18 mouse cellular contexts compared by ENCODE assay signal in genomic region chr19:23091586-23091985, GRCm38 (mm10). TPM values are rescaled to one million over a fixed set of nuclear protein-coding genes. Genes with fewer than 3 reads are reported as not detected.
A peak's percentile ranks its signal among the peaks of the same experiment; 100 is the strongest.
DNase-seq lines count a peak whose midpoint lies in the region; ATAC-seq and TF ChIP-seq lines count a peak whose summit lies in the region.
"Had no signal": no experiment of that assay in that cellular context is flagged by ENCODE, and none has a peak within 500 bp of the region (broad histone marks: within the 10 kb centered on the region; RNA-seq: fewer than 3 reads in every experiment).

No protein-coding gene starts in this region.

- H3K4me3 ChIP-seq in ES-E14 (ENCODE audit: insufficient read depth in 1 of 2, low read depth in 1 of 2, low read length in 2 of 2, poor library complexity in 1 of 2, severe bottlenecking in 1 of 2): peak overlapping the region; percentile 66 to 70
- H3K4me3 ChIP-seq in olfactory bulb, adult 2 months (ENCODE audit: insufficient read depth, low read depth, low read length): no peak overlapping the region
- no peak overlapping the region for H3K4me3 ChIP-seq in forebrain, embryonic 14.5 days (ENCODE audit: low read depth, low read length)
- no peak overlapping the region for H3K4me3 ChIP-seq in embryonic facial prominence, embryonic 10.5 days
- H3K4me3 ChIP-seq: embryonic facial prominence, embryonic 12.5 days; limb, embryonic 13.5 days had no signal

- in situ Hi-C loops in ES-E14 (cut with MboI; ENCODE audit: low sequenced_read_pairs in 2 of 2, unreplicated experiment in 2 of 2): loop anchor here in 1 of 2 experiments (5.0 kb wide), 1 partner anchor 46 kb away; no protein-coding TSS in a partner anchor

- H3K36me3 ChIP-seq in ES-E14 (ENCODE audit: control insufficient read depth, insufficient read depth, low read length, poor library complexity, severe bottlenecking): no peaks in the 10 kb centered on the region; the same call in 1 of the 2 replicates
- no peaks in the 10 kb centered on the region for H3K36me3 ChIP-seq in forebrain, embryonic 14.5 days (ENCODE audit: control insufficient read depth, insufficient read depth, low read length)
- H3K36me3 ChIP-seq in embryonic facial prominence, embryonic 10.5 days (replicated peaks): no peaks in the 10 kb centered on the region
- H3K36me3 ChIP-seq: embryonic facial prominence, embryonic 12.5 days; limb, embryonic 13.5 days had no signal

- peaks cover 10 to 28% of the 10 kb centered on the region in 2 experiments for H3K4me1 ChIP-seq in ES-E14 (ENCODE audit: control insufficient read depth in 2 of 2, insufficient read depth in 2 of 2, low read length in 2 of 2, poor library complexity in 1 of 2)
- no peaks in the 10 kb centered on the region for H3K4me1 ChIP-seq in olfactory bulb, adult 2 months (ENCODE audit: control insufficient read depth, insufficient read depth, low read length)
- no peaks in the 10 kb centered on the region for H3K4me1 ChIP-seq in forebrain, embryonic 14.5 days (ENCODE audit: control insufficient read depth, insufficient read depth, low read length)
- H3K4me1 ChIP-seq in embryonic facial prominence, embryonic 10.5 days: no peaks in the 10 kb centered on the region
- H3K4me1 ChIP-seq: embryonic facial prominence, embryonic 12.5 days; limb, embryonic 13.5 days had no signal

- peak overlapping the region; percentile 100 for H3K27ac ChIP-seq in ES-E14 (ENCODE audit: insufficient read depth, low read depth, low read length, poor library complexity, severe bottlenecking)
- peak overlapping the region; percentile 32; the same call in 1 of the 2 replicates for H3K27ac ChIP-seq in olfactory bulb, adult 2 months (ENCODE audit: insufficient read depth, low read depth, low read length)
- H3K27ac ChIP-seq in forebrain, embryonic 14.5 days (ENCODE audit: low read depth, low read length): no peak overlapping the region
- no peak overlapping the region for H3K27ac ChIP-seq in embryonic facial prominence, embryonic 10.5 days (replicated peaks)
- H3K27ac ChIP-seq: embryonic facial prominence, embryonic 12.5 days; limb, embryonic 13.5 days; macrophage had no signal

- no peak for TF ChIP-seq POLR2A in olfactory bulb, adult 2 months (IDR thresholded peaks at IDR 0.05; ENCODE audit: insufficient read depth, low read depth, low read length)

- 55% methylated on average over 4 of the region's 4 CpGs for WGBS in olfactory bulb, adult 2 months
- WGBS in forebrain, embryonic 14.5 days: 89% methylated on average over 4 of the region's 4 CpGs
- WGBS in embryonic facial prominence, embryonic 10.5 days: 89% methylated on average over 4 of the region's 4 CpGs

- TF ChIP-seq CTCF in olfactory bulb, adult 2 months (IDR thresholded peaks at IDR 0.05; ENCODE audit: insufficient read depth, low read depth, low read length): no peak

- no peaks in the 10 kb centered on the region for H3K9me3 ChIP-seq in ES-E14 (ENCODE audit: control insufficient read depth, insufficient read depth, low read depth, low read length)
- no peaks in the 10 kb centered on the region for H3K9me3 ChIP-seq in forebrain, embryonic 14.5 days (replicated peaks; ENCODE audit: control insufficient read depth, low read length)
- H3K9me3 ChIP-seq in embryonic facial prominence, embryonic 10.5 days: no peaks in the 10 kb centered on the region
- H3K9me3 ChIP-seq: embryonic facial prominence, embryonic 12.5 days; limb, embryonic 13.5 days had no signal

- H3K9ac ChIP-seq in ES-E14 (ENCODE audit: insufficient read depth, low read depth, low read length, poor library complexity, severe bottlenecking): peak overlapping the region; percentile 83
- H3K9ac ChIP-seq in forebrain, embryonic 14.5 days (ENCODE audit: low read length): no peak overlapping the region
- H3K9ac ChIP-seq: embryonic facial prominence, embryonic 12.5 days; limb, embryonic 13.5 days; liver, postnatal 0 days had no signal

- peak; percentile 10 for DNase-seq in layer of hippocampus, adult 9-11 months
- DNase-seq in layer of hippocampus, postnatal 25 days (ENCODE audit: extremely low spot score in 1 of 2, low spot score in 1 of 2): no peak
- no peak for DNase-seq in ES-E14 (ENCODE audit: low read depth, low spot score)
- peak; percentile 25 for DNase-seq in adrenal gland, postnatal 14 days
- no peak for DNase-seq in forebrain, embryonic 14.5 days (ENCODE audit: low spot score)
- DNase-seq in embryonic facial prominence, embryonic 10.5 days (ENCODE audit: low spot score): no peak
- DNase-seq: cerebellum, postnatal 10 days; gastrocnemius, postnatal 10 days; heart, postnatal 4 days; liver, postnatal 0 days; midbrain, embryonic 14.5 days; spleen, adult 18-20 months had no signal

- no peaks in the 10 kb centered on the region for H3K27me3 ChIP-seq in forebrain, embryonic 14.5 days (replicated peaks; ENCODE audit: control insufficient read depth, insufficient read depth, low read length)
- H3K27me3 ChIP-seq in embryonic facial prominence, embryonic 10.5 days (replicated peaks; ENCODE audit: low read depth, poor library complexity, severe bottlenecking): no peaks in the 10 kb centered on the region
- H3K27me3 ChIP-seq: CH12.LX; embryonic facial prominence, embryonic 12.5 days; limb, embryonic 13.5 days had no signal

- no peak for ATAC-seq in forebrain, embryonic 14.5 days
- ATAC-seq: liver, postnatal 0 days had no signal

- no peak overlapping the region for H3K4me2 ChIP-seq in forebrain, embryonic 14.5 days (ENCODE audit: low read length)
- H3K4me2 ChIP-seq: embryonic facial prominence, embryonic 12.5 days; heart, embryonic 11.5 days; limb, embryonic 13.5 days had no signal

TF ChIP-seq in ES-E14, 5 proteins besides CTCF, POLR2A, EP300 and RAD21:
- TF ChIP-seq MAFK (IDR thresholded peaks at IDR 0.05; ENCODE audit: insufficient read depth, low read depth, low read length): no peak
- TF ChIP-seq ZC3H11A (IDR thresholded peaks at IDR 0.05; ENCODE audit: borderline replicate concordance, low read depth, low read length): no peak
- no peak for TF ChIP-seq HCFC1 (IDR thresholded peaks at IDR 0.05; ENCODE audit: borderline replicate concordance, insufficient read depth, low read length)
- TF ChIP-seq CHD2 (IDR thresholded peaks at IDR 0.05; ENCODE audit: low read depth, low read length): no peak
- no peak for TF ChIP-seq ZNF384 (IDR thresholded peaks at IDR 0.05; ENCODE audit: low read depth, low read length)

RNA-seq across cellular contexts. Expression of gene Klf9, which starts 49.4 kb away (rescaled TPM):
- 100 to 1,000 TPM; 157 to 184 TPM for total RNA-seq in layer of hippocampus, postnatal 25 days (2021)
- total RNA-seq in ES-E14 (2012; rRNA removed): 90.8 and 173 TPM in 2 replicates
- total RNA-seq in adrenal gland, postnatal 14 days (2021): 104 and 116 TPM in 2 replicates
- 102 and 132 TPM in 2 replicates for polyA plus RNA-seq in olfactory bulb, adult 2 months (2012; ENCODE audit: insufficient read depth, insufficient read length, low replicate concordance, missing spikeins)
- 0.97 and 1.1 TPM in 2 replicates for polyA plus RNA-seq in forebrain, embryonic 14.5 days (2014; fragmentation: Nextera tagmentation; extraction: Ambion mirVana)
- polyA plus RNA-seq in embryonic facial prominence, embryonic 10.5 days (2016; fragmentation: Nextera tagmentation; extraction: Ambion mirVana): 0.79 and 0.96 TPM in 2 replicates
- total RNA-seq: CH12.LX had no signal

Comparison
In these comparisons a context has a peak if more than half of its experiments do, and no peak if none do; other contexts are left out.
1. DNase-seq: peak in layer of hippocampus, adult 9-11 months (single experiment) and adrenal gland, postnatal 14 days (single experiment); none in layer of hippocampus, postnatal 25 days (0 of 2), ES-E14 (single experiment), forebrain, embryonic 14.5 days (single experiment) and embryonic facial prominence, embryonic 10.5 days (single experiment).
2. H3K27ac ChIP-seq: peak in ES-E14 (single experiment) and olfactory bulb, adult 2 months (single experiment); none in forebrain, embryonic 14.5 days (single experiment) and embryonic facial prominence, embryonic 10.5 days (single experiment).
3. H3K4me3 ChIP-seq: peak in ES-E14 (2 of 2); none in olfactory bulb, adult 2 months (single experiment), forebrain, embryonic 14.5 days (single experiment) and embryonic facial prominence, embryonic 10.5 days (single experiment).